Mouse (Mus musculus) urinary bladder, postnatal 36 days (tissue): ENCODE results near the gene Duox1.

Experiments used
- DNase-seq, 2 experiments: peaks; one replicate each; pipeline ENCODE4 v3.0.0; 2022; ENCODE audit warnings: low spot score in 2 of 2, mixed read lengths in 1 of 2

Duox1 gene

GRCm38 (mm10) chr2:122315372-122315771 is at the start of gene Duox1:
TSS of gene Duox1 (plus strand) at chr2:122315672.
- no peak for DNase-seq

GRCm38 (mm10) chr2:122266407-122267193 is 48.9 kb upstream of the Duox1 start:
- DNase-seq: no peak

GRCm38 (mm10) chr2:122278769-122279168 is 36.7 kb upstream of the Duox1 start:
- no peak for DNase-seq

GRCm38 (mm10) chr2:122284091-122284490 is 31.4 kb upstream of the Duox1 start:
- DNase-seq: no peak

GRCm38 (mm10) chr2:122286137-122286536 is 29.3 kb upstream of the Duox1 start:
- DNase-seq: no peak

GRCm38 (mm10) chr2:122294916-122295315 is 20.6 kb upstream of the Duox1 start:
- no peak for DNase-seq

GRCm38 (mm10) chr2:122297271-122298095 is 18.0 kb upstream of the Duox1 start:
- DNase-seq: no peak

- no peak for DNase-seq
These were observed 17.4 kb upstream of the Duox1 start, which contains the start of gene Duox2 for GRCm38 (mm10) chr2:122298096-122298499. TSS of gene Duox2 (minus strand) at chr2:122298449.

- no peak for DNase-seq
These were observed 16.6 kb upstream of the Duox1 start, which contains the start of gene Duoxa2 for GRCm38 (mm10) chr2:122298596-122299490. TSS of gene Duoxa2 (plus strand) at chr2:122298900.

- DNase-seq: no peak
These were observed 15.4 kb upstream of the Duox1 start for GRCm38 (mm10) chr2:122299911-122300655.

GRCm38 (mm10) chr2:122300656-122301020 is 14.8 kb upstream of the Duox1 start:
- no peak for DNase-seq

- peak in 1 of 2 experiments; percentile 21 for DNase-seq
These were observed 14.2 kb upstream of the Duox1 start for GRCm38 (mm10) chr2:122301081-122301920.

GRCm38 (mm10) chr2:122301921-122302573 is 13.4 kb upstream of the Duox1 start:
- no peak for DNase-seq

- DNase-seq: peak; percentile 53 to 56
These were observed 12.8 kb upstream of the Duox1 start for GRCm38 (mm10) chr2:122302574-122303241.

- no peak for DNase-seq
These were observed 10.9 kb upstream of the Duox1 start for GRCm38 (mm10) chr2:122304544-122304943.

GRCm38 (mm10) chr2:122305097-122305892 is 10.2 kb upstream of the Duox1 start:
- DNase-seq: no peak

GRCm38 (mm10) chr2:122306184-122306583 is 9.3 kb upstream of the Duox1 start:
- DNase-seq: peak; percentile 65 to 66

- DNase-seq: no peak
These were observed 5.8 kb upstream of the Duox1 start for GRCm38 (mm10) chr2:122309647-122310046.
